Mouse (Mus musculus): ENCODE measurements around the gene Net1.
"Not testable (repeated sequence)": the region's sequence is repeated elsewhere in the genome, so short reads cannot be mapped to it uniquely, and the experiment has no call there.

The Net1 gene

DNA sequence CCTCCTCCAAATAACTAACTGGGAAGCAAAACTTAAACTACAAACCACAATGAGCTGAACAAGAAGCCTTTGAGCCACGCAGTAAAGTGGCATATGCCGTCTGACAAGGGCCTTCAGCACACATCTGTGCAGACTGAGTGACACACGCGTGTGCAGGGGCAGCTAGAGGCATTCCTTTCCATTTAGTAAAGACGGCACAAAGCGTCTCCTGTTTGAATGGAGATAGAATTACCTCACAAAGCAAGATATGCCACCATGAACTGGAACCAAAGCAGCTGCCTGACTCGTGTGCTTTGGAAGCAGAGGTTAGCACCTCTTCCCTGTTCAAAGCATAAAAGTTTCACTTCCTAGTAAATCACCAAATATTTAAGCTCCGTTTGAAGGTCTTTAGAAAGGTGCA lies 28.0 kb downstream of the Net1 start:
- DNase-seq (ENCODE audit: low read depth, low spot score): peak; percentile 52

- no peak for DNase-seq (ENCODE audit: low read depth, low spot score)
Measured at GRCm38 (mm10) chr13:3889111-3889510, 28.9 kb downstream of the Net1 start.

DNA sequence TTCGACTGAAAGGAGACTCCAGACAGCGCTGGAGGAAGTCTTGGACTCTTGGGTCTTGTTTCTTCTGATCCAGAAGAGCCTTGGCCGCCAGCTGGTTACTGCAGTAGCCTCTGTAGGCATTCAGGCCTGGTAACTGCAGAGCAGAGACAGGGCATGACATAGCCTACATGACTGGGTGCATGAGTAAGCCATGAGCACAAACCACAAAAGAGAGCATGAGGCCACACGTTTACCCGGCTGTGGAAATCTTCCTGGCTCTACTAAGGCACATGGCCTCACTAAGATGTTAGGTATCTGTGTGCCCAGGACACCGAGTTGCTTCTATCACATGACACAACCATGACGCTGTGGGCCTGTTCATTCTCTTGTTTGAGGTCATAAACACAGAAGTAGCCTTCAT lies 31.4 kb downstream of the Net1 start:
- no peak for DNase-seq (ENCODE audit: low read depth, low spot score)

GRCm38 (mm10) chr13:3877679-3878220 lies 40.3 kb downstream of the Net1 start:
- no peak for DNase-seq (ENCODE audit: low read depth, low spot score)

DNA sequence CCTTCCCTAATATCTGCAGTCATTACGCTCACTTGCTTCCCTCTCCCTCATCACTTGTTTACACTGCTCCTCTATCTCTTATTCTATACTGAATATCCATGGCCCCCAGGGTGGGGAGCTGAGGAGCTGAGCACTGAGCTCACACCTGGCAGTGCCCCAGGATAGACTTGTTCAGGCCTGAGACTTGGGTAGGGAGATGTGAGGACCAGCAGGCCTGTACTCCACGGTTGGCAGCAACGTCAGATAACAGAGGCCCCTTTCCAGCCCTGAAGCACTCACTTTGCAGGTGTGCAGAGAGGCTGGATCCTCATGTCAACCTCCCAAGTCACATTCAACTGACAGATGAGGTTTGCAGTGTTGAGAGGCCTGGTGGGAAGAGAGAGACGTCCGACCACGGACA lies 40.8 kb downstream of the Net1 start:
- DNase-seq (ENCODE audit: low read depth, low spot score): no peak

DNA sequence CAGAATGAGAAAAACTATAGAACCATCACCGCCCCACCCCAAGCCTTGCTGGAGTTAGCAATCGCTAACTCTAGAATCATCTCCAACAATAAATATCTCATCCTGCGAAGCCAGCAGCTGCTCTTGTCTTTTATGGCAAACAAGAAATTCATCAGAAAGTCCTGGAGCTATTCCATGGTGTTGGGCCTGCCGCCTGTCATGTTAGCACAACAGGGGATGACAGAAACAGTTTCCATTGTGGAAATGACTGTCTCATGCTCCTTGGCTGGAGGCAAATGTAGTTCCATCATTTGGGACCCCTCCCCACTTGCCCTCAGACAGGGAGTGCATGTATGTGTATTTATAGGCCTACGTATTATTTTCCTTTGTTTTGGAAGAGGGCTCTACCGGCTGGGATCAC lies 41.6 kb downstream of the Net1 start:
- DNase-seq (ENCODE audit: low read depth, low spot score): no peak

DNA sequence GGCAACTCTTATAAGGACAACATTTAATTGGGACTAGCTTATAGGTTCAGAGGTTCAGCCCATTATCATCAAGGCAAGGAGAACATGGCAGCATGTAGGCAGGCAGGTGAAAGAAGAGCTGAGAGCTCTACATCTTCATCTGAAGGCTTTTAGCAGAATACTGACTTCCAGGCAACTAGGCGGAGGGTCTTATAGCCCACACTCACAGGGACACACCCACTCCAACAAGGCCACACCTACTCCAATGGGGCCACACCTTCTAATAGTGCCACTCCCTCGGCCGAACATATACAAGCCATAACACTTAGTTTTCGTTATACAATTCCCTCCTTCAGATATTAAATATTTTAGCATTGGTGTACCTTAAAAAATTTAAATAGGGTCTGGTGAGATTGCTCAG lies 45.2 kb downstream of the Net1 start:
- no peak for DNase-seq (ENCODE audit: low read depth, low spot score)

- DNase-seq (ENCODE audit: low read depth, low spot score): no peak
Measured at GRCm38 (mm10) chr13:3869901-3870300, 48.1 kb downstream of the Net1 start.

- no peak for DNase-seq (ENCODE audit: low read depth, low spot score)
Measured at GRCm38 (mm10) chr13:3867158-3867557, 50.9 kb downstream of the Net1 start.

DNA sequence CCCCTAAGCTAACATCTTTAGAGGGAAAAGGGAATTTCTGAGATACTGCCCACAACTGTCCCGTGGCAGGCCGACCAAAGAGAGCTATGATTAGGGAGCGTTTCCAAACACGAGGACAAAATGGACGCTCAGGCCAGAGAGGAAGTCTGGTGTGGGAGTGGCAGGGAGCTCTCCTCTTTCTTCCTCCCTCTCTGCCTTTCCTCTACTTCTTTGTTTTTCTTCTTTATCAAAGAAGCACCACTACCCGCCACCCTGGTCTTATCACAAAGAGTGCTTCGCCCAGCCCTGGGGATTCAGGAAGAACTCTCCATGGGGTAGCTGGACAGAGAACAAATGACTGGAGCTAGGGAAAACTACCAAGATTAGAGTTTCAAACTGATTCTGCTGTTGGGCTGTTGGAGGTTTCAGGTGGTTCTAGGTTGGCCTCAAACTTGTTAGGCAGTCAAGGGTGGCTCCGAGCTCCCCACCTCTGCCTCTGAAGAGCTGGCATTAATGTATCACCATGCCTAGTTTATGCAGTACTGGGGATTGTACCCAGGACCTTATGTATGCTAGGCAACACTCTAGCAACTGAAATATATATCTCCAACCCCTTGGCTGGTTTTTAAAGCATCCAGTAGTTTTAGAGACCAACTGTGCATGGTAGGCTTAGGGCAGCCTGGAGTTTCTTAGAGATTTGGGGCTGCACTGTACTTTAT lies 51.5 kb downstream of the Net1 start:
- no peak for DNase-seq (ENCODE audit: low read depth, low spot score)

DNA sequence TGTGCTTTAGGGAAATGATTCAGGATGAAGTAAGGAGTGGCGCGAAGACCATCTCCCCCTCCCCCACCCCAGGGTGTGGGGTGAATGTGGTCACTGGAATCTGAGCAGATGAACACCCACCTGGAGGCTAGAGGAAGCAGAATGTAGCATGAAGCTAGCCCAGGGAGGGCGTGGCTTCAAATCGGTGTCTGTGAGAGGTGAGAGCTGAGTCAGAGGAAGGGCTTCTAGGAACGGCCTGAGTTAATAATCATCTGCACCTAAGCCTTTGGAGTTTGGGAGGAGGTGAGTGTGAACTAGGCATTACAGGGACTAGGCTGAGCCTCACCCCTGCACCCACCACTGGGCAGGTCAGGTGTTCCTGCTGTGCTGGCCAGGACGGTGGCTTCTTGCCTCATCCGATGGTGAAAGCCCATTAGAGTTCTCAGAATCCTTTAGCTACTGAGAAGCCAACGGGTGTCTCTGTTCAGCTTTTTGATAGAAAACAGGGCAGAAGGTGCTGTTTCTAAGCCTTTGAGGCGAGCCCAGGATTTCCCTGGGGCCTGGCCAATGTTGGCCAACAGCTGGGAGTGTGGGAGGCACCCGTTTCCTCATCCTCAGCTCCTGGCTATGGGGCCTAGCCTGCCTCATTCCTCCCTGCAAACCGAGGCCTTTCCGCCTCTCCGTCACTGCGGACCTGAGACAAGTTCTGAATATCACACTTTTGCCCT lies 52.2 kb downstream of the Net1 start:
- DNase-seq (ENCODE audit: low read depth, low spot score): no peak

DNA sequence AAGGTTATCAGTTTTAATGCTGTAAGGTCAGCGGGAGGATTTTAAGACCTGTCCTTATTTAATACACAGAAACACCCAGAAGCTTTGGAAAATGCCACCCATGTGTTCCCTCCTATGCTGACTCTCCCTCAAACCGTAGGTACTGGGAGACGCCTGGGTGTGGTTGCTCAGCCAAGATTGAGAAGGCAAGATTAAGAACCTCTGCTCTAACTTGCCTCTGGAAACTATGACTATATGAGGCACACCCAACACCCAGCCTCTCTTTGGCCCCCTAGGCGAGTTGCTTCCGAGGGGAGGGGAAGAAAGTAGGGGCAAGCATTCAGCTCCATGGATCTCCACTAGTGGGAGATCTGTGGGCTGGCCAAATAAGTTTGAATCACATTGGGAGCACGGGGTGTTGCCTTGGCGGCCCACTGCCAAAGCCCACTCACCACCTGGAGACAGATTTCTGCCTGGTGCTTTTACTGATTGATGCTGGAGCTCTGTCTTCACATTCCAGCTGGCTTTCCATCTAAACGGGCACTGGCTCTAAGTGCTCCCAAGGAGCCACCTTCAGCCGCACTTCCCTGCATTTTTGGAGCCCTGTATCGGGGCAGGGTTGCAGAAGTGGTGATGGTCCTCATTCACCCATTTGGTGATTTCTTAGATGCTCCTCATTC lies 55.0 kb downstream of the Net1 start:
- no peak for DNase-seq (ENCODE audit: low read depth, low spot score)

DNA sequence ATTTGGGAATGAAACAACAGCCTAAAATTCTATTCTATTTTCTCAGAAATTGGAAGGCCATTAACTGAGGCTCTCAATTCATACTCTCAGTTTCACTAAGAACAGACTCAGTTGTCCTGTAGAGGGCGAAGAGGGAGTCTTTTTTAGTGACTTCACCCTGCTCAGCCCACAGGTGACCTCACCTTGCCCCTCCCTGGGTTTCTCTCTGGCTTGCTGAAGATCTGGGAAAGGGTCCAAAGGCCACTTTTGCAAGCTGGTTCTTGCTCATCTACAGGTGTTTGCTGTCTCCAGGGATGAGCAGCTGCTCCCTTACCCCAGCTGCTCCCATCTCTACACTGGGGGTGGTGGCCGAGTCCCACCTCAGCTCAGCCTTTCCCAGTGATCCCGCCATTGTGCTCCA lies 55.7 kb downstream of the Net1 start:
- no peak for DNase-seq (ENCODE audit: low read depth, low spot score)

GRCm38 (mm10) chr13:3861251-3861650 lies 56.8 kb downstream of the Net1 start:
- DNase-seq (ENCODE audit: low read depth, low spot score): no peak

- DNase-seq (ENCODE audit: low read depth, low spot score): no peak
Measured at GRCm38 (mm10) chr13:3856252-3856651, 61.8 kb downstream of the Net1 start.

DNA sequence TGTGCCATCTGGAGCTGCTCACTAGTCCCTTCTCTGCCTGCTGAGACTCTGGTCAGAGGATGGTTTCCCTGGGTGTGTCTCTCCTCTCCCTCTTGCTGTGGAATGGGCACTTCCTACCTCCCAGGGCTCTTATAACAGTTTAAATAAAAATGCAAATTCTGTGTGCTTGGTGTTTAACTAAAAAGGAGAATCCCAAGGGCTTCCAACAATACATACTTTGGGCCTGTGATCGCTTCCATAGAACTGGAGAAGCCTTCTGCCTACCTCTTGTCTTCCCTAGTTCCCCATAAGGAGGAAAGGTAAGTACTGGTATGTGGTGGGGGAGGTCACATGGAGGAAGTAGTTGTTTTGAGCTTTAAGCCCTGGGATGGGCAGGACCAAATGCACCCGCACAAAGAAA lies 63.2 kb downstream of the Net1 start:
- no peak for DNase-seq (ENCODE audit: low read depth, low spot score)

DNA sequence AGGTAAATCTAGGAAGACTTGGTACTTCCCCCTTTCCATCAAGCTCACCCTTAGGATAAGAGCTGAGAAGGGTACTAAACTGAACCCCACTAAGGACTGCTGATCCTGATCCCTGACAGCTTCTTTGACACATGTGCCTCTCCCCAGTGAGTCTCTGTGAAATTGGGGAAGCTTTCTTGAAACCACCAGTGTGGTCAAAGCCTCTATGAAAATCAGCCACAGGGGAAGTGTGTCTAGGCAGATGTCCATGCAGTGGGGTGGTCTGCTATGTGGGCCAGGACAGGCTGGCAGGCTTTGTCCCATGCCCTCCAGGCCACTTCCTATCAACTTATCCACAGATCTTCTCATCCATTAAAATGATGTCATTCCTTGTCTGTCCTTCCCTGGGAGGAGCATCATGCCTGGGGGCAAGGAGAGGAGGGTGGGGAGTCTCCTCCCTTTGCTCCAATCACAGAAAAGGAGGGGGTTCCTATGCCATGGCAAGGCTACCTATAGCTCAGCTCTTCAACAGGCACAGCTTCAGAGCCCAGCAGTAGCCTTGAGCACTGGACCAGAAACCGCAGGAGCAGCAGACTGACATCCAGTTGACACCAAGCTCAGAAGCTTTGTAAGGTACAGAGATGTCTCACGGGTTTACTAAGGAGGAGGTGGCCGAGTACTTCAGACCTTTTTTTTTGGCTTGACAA lies 64.2 kb downstream of the Net1 start, which contains the start of gene Calm5:
Gene Calm5 (plus strand): TSS at position 526 of the 686 bp plus-strand sequence.
- DNase-seq (ENCODE audit: low read depth, low spot score): not testable (repeated sequence)

GRCm38 (mm10) chr13:3850330-3850729 lies 67.7 kb downstream of the Net1 start:
- no peak for DNase-seq (ENCODE audit: low read depth, low spot score)

DNA sequence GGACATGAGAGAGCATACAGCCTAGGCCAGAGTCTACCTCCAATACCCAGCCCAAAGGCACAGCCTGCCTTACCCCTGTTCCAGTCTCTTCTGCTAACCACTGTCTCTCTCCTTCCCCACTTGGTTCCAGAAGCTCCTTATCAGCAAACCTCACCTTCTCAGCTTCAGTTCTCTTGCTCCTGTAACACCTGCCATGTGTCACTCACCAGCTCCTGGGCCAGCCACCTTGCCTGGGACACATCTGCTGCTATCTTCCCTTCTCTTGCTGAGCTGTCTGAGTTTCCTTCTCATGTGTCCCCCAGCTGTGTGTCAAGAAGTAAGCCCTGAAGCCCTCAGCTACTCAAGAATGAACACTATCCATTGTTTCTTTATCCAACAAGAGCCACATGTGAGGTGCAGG lies 77.4 kb downstream of the Net1 start:
- not testable (repeated sequence) for DNase-seq (ENCODE audit: low read depth, low spot score)

GRCm38 (mm10) chr13:3837312-3837807 lies 80.7 kb downstream of the Net1 start, which contains the start of gene Calm4:
Gene Calm4, plus strand, starts transcription at chr13:3837757.
- DNase-seq (ENCODE audit: low read depth, low spot score): not testable (repeated sequence)

GRCm38 (mm10) chr13:3833644-3834043 lies 84.4 kb downstream of the Net1 start:
- DNase-seq (ENCODE audit: low read depth, low spot score): not testable (repeated sequence)

- no peak for DNase-seq (ENCODE audit: low read depth, low spot score)
Measured at GRCm38 (mm10) chr13:3832450-3832849, 85.6 kb downstream of the Net1 start.

Measured in mesoderm, embryonic 11.5 days (tissue).